Mouse (Mus musculus): ENCODE measurements around the gene Tmtc1. TPM values are rescaled to one million over a fixed set of nuclear protein-coding genes. Genes with fewer than 3 reads are reported as not detected.

Tmtc1 gene
- polyA plus RNA-seq, 1 experiment from 2014 or later = 2.2 TPM

- DNase-seq (ENCODE audit: low spot score) = no peak
- Histone ChIP-seq H3K4me3 (ENCODE audit: low read depth, low read length) (no peak overlapping the region), H3K27ac (ENCODE audit: low read length) (no peak overlapping the region), H3K4me1 (ENCODE audit: insufficient read depth, low read depth, low read length) (0 out of 2 replicates have a peak, but pooled peaks cover 6% of the 10 kb centered on the region), H3K27me3 (replicated peaks; ENCODE audit: insufficient read depth, low read length) (no peaks in the 10 kb centered on the region), H3K36me3 (ENCODE audit: insufficient read depth, low read length) (no peaks in the 10 kb centered on the region), H3K4me2 (replicated peaks; ENCODE audit: low read depth, low read length) (no peak overlapping the region), H3K9ac (replicated peaks; ENCODE audit: low read depth) (no peak overlapping the region), H3K9me3 (ENCODE audit: low read length) (no peaks in the 10 kb centered on the region)
- ATAC-seq = no peak
- TF ChIP-seq CTCF (IDR thresholded peaks at IDR 0.05) (peak; percentile 27), EP300 (IDR thresholded peaks at IDR 0.05) (no peak)
- 59% methylated on average over 3 of the region's 3 CpGs for WGBS
These were observed 4.0 kb upstream of the Tmtc1 start for GRCm38 (mm10) chr6:148448151-148448550.

DNA sequence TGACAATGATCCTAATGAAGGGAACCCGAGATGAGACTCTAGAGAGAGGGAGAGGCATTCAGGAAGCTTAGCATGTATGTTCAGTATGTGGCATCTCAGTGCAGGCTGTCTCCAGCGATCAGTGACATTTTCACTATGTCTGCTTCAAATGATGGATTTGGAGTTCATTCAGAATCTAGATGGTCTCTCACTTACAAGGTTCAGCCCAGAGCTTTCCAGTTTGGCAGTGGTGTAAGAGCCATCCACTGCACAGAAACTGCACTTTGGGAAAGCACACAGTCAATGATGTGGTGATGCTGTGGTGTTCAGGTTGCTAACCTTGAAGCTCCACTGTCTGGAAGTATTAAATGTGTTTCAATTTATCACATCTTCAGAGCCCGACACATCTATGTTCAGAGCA is 1.9 kb upstream of the Tmtc1 start:
- 62% methylated on average over 3 of the region's 3 CpGs for WGBS
- Histone ChIP-seq H3K9ac (replicated peaks; ENCODE audit: low read depth) (no peak overlapping the region), H3K27me3 (replicated peaks; ENCODE audit: insufficient read depth, low read length) (peaks cover 8% of the 10 kb centered on the region; the same call in 1 of the 2 replicates), H3K4me1 (ENCODE audit: insufficient read depth, low read depth, low read length) (peaks cover 9% of the 10 kb centered on the region; the same call in 1 of the 2 replicates), H3K9me3 (ENCODE audit: low read length) (no peaks in the 10 kb centered on the region), H3K27ac (ENCODE audit: low read length) (no peak overlapping the region), H3K36me3 (ENCODE audit: insufficient read depth, low read length) (no peaks in the 10 kb centered on the region), H3K4me2 (replicated peaks; ENCODE audit: low read depth, low read length) (no peak overlapping the region), H3K4me3 (ENCODE audit: low read depth, low read length) (no peak overlapping the region)
- TF ChIP-seq EP300 (IDR thresholded peaks at IDR 0.05) = no peak
- TF ChIP-seq CTCF (IDR thresholded peaks at IDR 0.05) = no peak
- DNase-seq (ENCODE audit: low spot score) (no peak), ATAC-seq (no peak)

DNA sequence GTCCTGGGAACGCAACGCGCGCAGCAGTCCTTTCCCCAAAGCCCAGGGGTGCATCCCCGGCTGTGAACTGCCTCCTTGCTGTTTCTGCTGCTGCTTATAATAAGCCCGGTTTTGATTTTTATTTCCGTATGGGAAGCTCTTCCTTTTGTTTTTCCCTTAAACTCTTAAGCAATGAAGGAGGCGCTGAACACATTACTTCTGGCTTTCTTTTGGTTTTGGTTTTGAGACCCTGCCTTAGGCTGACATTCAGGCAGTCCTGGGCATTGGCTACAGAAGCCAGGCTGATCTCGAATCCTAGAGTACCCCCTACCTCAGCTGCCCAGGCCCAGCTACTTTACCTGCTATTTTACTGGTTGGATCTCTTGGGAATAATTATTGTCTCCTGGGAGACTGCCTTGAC is 607 bp upstream of the Tmtc1 start:
- ATAC-seq = no peak
- peaks cover 9% of the 10 kb centered on the region; the same call in 1 of the 2 replicates for H3K4me1 ChIP-seq (ENCODE audit: insufficient read depth, low read depth, low read length)
- peak overlapping the region; percentile 72 for H3K4me3 ChIP-seq (ENCODE audit: low read depth, low read length)
- TF ChIP-seq CTCF (IDR thresholded peaks at IDR 0.05) (no peak), EP300 (IDR thresholded peaks at IDR 0.05) (no peak)
- no peaks in the 10 kb centered on the region for H3K36me3 ChIP-seq (ENCODE audit: insufficient read depth, low read length)
- H3K27ac ChIP-seq (ENCODE audit: low read length) = peak overlapping the region; percentile 73; the same call in 1 of the 2 replicates
- H3K9ac ChIP-seq (replicated peaks; ENCODE audit: low read depth) = peak overlapping the region; percentile 47
- WGBS = 2% methylated on average over 9 of the region's 9 CpGs
- H3K9me3 ChIP-seq (ENCODE audit: low read length) = no peaks in the 10 kb centered on the region
- H3K4me2 ChIP-seq (replicated peaks; ENCODE audit: low read depth, low read length) = peak overlapping the region; percentile 95
- H3K27me3 ChIP-seq (replicated peaks; ENCODE audit: insufficient read depth, low read length) = peaks cover 8% of the 10 kb centered on the region; the same call in 1 of the 2 replicates
- DNase-seq (ENCODE audit: low spot score) = peak; percentile 58

DNA sequence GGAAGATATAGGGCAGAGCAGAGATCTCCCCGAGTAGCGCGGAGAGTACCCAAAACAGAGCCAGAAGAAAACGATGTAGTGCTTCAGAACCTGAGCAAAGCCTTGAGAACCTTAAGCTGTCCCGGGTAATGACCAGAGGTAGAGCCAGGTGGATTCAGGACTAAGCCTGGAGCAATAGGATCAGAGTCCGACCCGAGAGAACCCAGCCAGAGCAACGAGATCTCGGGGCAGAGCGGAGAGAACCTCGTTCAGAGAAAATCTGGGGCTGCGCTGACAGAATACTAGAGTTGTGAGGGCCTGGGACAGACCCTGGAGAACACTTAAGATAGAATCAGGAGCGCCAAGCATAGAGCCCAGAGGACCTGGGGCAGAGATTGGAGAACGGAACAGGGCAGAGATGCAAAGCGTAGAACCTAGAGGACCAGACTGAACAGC is 881 bp downstream of the Tmtc1 start:
- Histone ChIP-seq H3K4me2 (replicated peaks; ENCODE audit: low read depth, low read length) (peak overlapping the region; percentile 95), H3K9ac (replicated peaks; ENCODE audit: low read depth) (peak overlapping the region; percentile 47), H3K27ac (ENCODE audit: low read length) (no peak overlapping the region), H3K27me3 (replicated peaks; ENCODE audit: insufficient read depth, low read length) (peaks cover 8% of the 10 kb centered on the region; the same call in 1 of the 2 replicates), H3K36me3 (ENCODE audit: insufficient read depth, low read length) (no peaks in the 10 kb centered on the region), H3K4me3 (ENCODE audit: low read depth, low read length) (peak overlapping the region; percentile 72), H3K9me3 (ENCODE audit: low read length) (no peaks in the 10 kb centered on the region), H3K4me1 (ENCODE audit: insufficient read depth, low read depth, low read length) (peaks cover 9% of the 10 kb centered on the region; the same call in 1 of the 2 replicates)
- ATAC-seq (no peak), DNase-seq (ENCODE audit: low spot score) (no peak)
- WGBS = 4% methylated on average over 15 of the region's 15 CpGs
- TF ChIP-seq CTCF (IDR thresholded peaks at IDR 0.05) (no peak), EP300 (IDR thresholded peaks at IDR 0.05) (no peak)

- Histone ChIP-seq H3K9me3 (ENCODE audit: low read length) (no peaks in the 10 kb centered on the region), H3K9ac (replicated peaks; ENCODE audit: low read depth) (peak overlapping the region; percentile 19; the same call in 1 of the 2 replicates), H3K36me3 (ENCODE audit: insufficient read depth, low read length) (no peaks in the 10 kb centered on the region), H3K4me2 (replicated peaks; ENCODE audit: low read depth, low read length) (peak overlapping the region; percentile 95), H3K4me1 (ENCODE audit: insufficient read depth, low read depth, low read length) (peaks cover 9% of the 10 kb centered on the region; the same call in 1 of the 2 replicates), H3K27ac (ENCODE audit: low read length) (no peak overlapping the region), H3K27me3 (replicated peaks; ENCODE audit: insufficient read depth, low read length) (peaks cover 8% of the 10 kb centered on the region; the same call in 1 of the 2 replicates), H3K4me3 (ENCODE audit: low read depth, low read length) (peak overlapping the region; percentile 72)
- DNase-seq (ENCODE audit: low spot score) = peak; percentile 12
- 3% methylated on average over 27 of the region's 27 CpGs for WGBS
- ATAC-seq = no peak
- TF ChIP-seq EP300 (IDR thresholded peaks at IDR 0.05) (no peak), CTCF (IDR thresholded peaks at IDR 0.05) (no peak)
These were observed 1.4 kb downstream of the Tmtc1 start for GRCm38 (mm10) chr6:148442671-148443290.

GRCm38 (mm10) chr6:148441871-148442270 is 2.3 kb downstream of the Tmtc1 start:
- WGBS = 21% methylated on average over 5 of the region's 5 CpGs
- Histone ChIP-seq H3K9ac (replicated peaks; ENCODE audit: low read depth) (no peak overlapping the region), H3K4me1 (ENCODE audit: insufficient read depth, low read depth, low read length) (peaks cover 9% of the 10 kb centered on the region; the same call in 1 of the 2 replicates), H3K36me3 (ENCODE audit: insufficient read depth, low read length) (no peaks in the 10 kb centered on the region), H3K9me3 (ENCODE audit: low read length) (no peaks in the 10 kb centered on the region), H3K4me2 (replicated peaks; ENCODE audit: low read depth, low read length) (peak overlapping the region; percentile 95; the same call in 1 of the 2 replicates), H3K27me3 (replicated peaks; ENCODE audit: insufficient read depth, low read length) (peaks cover 8% of the 10 kb centered on the region; the same call in 1 of the 2 replicates), H3K4me3 (ENCODE audit: low read depth, low read length) (peak overlapping the region; percentile 72), H3K27ac (ENCODE audit: low read length) (no peak overlapping the region)
- no peak for ATAC-seq
- TF ChIP-seq EP300 (IDR thresholded peaks at IDR 0.05) (no peak), CTCF (IDR thresholded peaks at IDR 0.05) (no peak)
- no peak for DNase-seq (ENCODE audit: low spot score)

Data from lung, postnatal 0 days (tissue).